Mouse (Mus musculus) thymus, adult 2 months (tissue): ENCODE data around the gene Tbc1d13. TPM values are rescaled to one million over a fixed set of nuclear protein-coding genes. Genes with fewer than 3 reads are reported as not detected.

ENCODE experiments used
- DNase-seq: peaks from one replicate; pipeline ENCODE4 v3.0.0; 2021
- H3K27ac ChIP-seq: fragments of 200-500 bp; 2 replicates; pipeline ENCODE4 v1.5.1; 2012; ENCODE audit warnings: low read length, control low read depth; ENCODE audit not compliant: control insufficient read depth, insufficient read depth
- H3K27me3 ChIP-seq: fragments of 200-500 bp; 2 replicates; pipeline ENCODE4 v1.6.1; 2012; ENCODE audit warnings: mild to moderate bottlenecking, low read length, moderate library complexity, mixed read lengths; ENCODE audit not compliant: control insufficient read depth, insufficient read depth
- H3K36me3 ChIP-seq: fragments of 200-500 bp; 2 replicates; pipeline ENCODE4 v1.6.1; 2012; ENCODE audit warnings: mild to moderate bottlenecking, low read length, moderate library complexity; ENCODE audit not compliant: control insufficient read depth, insufficient read depth
- H3K4me1 ChIP-seq: fragments of 200-500 bp; replicated peaks from 2 replicates; pipeline ENCODE4 v1.6.1; 2012; ENCODE audit warnings: low read length; ENCODE audit not compliant: control insufficient read depth, insufficient read depth
- H3K4me3 ChIP-seq: fragments of 200-500 bp; 2 replicates; pipeline ENCODE4 v1.5.1; 2012; ENCODE audit warnings: mild to moderate bottlenecking, low read length, control low read depth, moderate library complexity; ENCODE audit not compliant: control insufficient read depth, insufficient read depth
- CTCF ChIP-seq: fragments of 200-500 bp; IDR thresholded peaks from 2 replicates; pipeline ENCODE4 v1.5.1; 2012; ENCODE audit warnings: mild to moderate bottlenecking, control low read depth, low read length, moderate library complexity, borderline replicate concordance; ENCODE audit not compliant: control insufficient read depth, poor library complexity, insufficient read depth; ENCODE audit errors: extremely low read depth
- POLR2A ChIP-seq: fragments of 200-500 bp; IDR thresholded peaks from 2 replicates; pipeline ENCODE4 v1.6.1; 2012; ENCODE audit warnings: mild to moderate bottlenecking, low read length, control low read depth, moderate library complexity; ENCODE audit not compliant: control insufficient read depth, poor library complexity, insufficient read depth; ENCODE audit errors: extremely low read depth
- WGBS: fragments of 180-500 bp; shearing (Covaris S2); methylation state at CpG from one replicate; pipeline ENCODE4 v1.1.7; 2018; 5-methylcytosine and 5-hydroxymethylcytosine counted together
- polyA plus RNA-seq: library from polyadenylated mRNA; depleted of rRNA; stranded (reverse); fragments of >200 nt; gene quantifications from 2 replicates; pipeline ENCODE4 v1.2.3, GENCODE M21; 2012; rRNA removed

Tbc1d13 gene
- polyA plus RNA-seq, 1 experiment: 92.9 TPM

DNA sequence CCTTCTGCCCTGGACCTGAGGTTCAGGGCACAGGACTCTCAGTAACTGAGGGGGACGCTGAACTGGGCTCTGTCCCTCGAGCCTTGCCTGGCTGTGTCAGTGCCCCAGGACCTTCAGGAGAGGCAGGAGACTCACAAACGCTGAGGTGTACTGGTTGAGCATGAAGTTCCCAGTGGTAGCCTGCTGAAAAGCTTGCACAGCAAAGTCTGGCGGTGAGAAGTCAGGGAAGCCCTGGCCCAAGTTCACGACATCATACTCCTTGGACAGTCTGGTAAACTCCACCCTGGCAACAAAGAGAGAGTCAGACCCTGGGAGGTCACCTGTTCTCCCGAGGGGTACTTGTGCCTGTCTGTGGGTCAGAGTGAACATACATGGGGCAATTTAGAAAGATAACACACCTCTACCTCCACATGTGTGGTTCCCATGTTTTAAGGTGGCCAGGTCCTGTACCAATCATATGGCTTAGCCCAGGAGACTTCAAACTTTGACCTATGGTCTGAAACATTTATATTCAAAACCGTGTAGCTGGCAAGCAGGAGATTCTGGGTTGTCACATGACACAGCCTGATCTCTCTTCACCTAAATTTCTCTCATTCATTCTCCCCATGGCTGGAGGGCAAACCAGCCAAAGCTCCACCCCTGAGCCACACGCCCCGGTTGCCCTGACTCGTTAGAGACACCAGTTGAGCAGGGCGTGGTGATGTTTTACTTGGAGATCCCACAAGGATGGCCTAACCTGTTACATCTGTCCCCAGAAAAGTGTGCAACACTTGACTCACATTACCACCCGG is 58.4 kb downstream of the Tbc1d13 start:
- Histone ChIP-seq H3K4me1 (no peaks in the 10 kb centered on the region), H3K36me3 (no peaks in the 10 kb centered on the region), H3K4me3 (no peak overlapping the region), H3K27me3 (no peaks in the 10 kb centered on the region), H3K27ac (no peak overlapping the region)
- WGBS: 96% methylated on average over 12 of the region's 12 CpGs
- TF ChIP-seq POLR2A (no peak), CTCF (no peak)
- no peak for DNase-seq

DNA sequence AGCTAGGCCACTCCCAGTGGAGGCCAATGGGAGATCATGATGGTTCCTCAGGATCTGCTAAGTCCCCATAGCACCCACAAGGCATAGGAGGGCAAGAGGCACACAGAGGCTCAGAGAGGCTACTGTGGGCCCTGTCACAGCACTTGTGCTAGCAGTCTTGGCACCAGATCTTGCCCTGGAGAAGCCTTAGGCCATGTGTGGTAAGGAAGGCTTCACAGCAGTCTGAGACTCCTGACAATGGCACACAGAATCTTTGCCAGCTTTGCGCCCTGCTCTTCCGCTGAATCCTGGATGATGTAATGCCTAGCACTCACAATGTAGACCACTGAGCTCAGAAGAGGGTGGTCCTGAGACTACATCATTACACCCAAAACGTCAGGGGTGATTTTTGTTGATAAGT is 61.1 kb downstream of the Tbc1d13 start:
- no peak for DNase-seq
- H3K27ac ChIP-seq: no peak overlapping the region
- no peaks in the 10 kb centered on the region for H3K36me3 ChIP-seq
- TF ChIP-seq POLR2A (no peak), CTCF (no peak)
- H3K27me3 ChIP-seq: no peaks in the 10 kb centered on the region
- 93% methylated on average over 3 of the region's 3 CpGs for WGBS
- no peaks in the 10 kb centered on the region for H3K4me1 ChIP-seq
- no peak overlapping the region for H3K4me3 ChIP-seq

DNA sequence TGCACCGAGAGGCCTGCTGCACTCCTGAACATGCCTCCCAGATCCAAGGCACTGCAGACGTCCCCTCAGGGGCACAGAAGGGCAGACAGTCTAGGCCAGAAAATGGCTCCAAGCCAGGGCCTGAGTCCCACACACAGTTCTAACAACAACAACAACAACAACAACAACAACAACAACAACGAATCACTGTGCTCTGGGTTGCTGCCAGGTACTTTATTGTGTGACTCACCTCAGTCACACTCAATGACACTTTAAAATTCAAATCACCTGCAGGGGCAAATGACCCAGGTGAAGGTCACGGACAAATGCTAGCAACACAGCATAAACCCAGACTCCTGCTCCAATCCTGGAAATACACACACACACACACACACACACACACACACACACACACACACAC is 64.5 kb downstream of the Tbc1d13 start:
- Histone ChIP-seq H3K27ac (no peak overlapping the region), H3K27me3 (no peaks in the 10 kb centered on the region), H3K4me1 (no peaks in the 10 kb centered on the region), H3K4me3 (no peak overlapping the region), H3K36me3 (no peaks in the 10 kb centered on the region)
- no peak for DNase-seq
- WGBS: 95% methylated on average over 4 of the region's 4 CpGs
- TF ChIP-seq POLR2A (no peak), CTCF (no peak)

DNA sequence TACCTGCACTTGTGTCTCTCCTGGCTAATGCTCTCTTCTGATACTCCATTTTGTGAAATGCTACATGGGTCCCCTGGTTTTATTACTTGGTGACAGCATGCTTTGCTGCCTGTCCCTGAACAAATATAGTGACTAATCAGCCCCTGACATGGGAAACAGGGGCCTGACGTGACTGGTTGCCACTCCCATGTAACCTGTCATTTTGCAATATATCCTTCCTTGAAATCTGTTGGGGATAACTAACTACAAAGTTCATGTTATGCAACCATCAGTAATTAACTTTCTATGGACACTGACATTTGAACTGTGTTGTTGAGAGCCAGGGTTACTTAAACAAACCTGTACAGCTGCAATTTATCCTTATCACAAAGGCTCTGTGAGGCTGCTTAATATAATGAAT is 66.4 kb downstream of the Tbc1d13 start:
- H3K4me1 ChIP-seq: peaks cover 4% of the 10 kb centered on the region
- 92% methylated on average over 1 of the region's 1 CpGs for WGBS
- DNase-seq: no peak
- TF ChIP-seq CTCF (no peak), POLR2A (no peak)
- no peaks in the 10 kb centered on the region for H3K27me3 ChIP-seq
- no peak overlapping the region for H3K27ac ChIP-seq
- H3K4me3 ChIP-seq: no peak overlapping the region
- no peaks in the 10 kb centered on the region for H3K36me3 ChIP-seq

DNA sequence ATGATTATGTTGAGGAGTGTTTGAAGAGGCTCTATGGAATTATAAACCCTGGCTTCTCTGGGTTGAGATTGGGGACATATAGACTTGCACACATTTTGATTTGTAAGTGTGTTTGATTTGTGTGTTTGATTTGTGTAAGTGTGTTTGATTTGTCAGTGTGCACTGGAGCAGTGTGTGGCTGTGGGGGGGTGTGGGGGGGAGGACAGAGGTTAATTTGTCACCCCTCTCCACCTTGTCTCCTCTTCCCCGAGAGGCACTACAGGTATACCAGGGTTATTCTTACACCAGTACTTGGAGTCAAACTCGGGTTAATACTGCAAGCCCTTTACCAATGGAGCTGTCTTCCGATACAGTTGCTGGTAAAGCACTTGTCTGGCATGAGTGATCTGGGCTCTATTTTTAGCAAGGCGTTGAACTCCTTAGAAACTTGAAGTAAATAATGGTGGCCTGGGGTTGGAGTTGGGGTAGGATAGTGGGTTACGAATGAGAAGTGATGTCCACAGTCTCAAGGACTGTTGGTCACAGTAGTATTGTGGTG is 66.9 kb downstream of the Tbc1d13 start:
- Histone ChIP-seq H3K36me3 (no peaks in the 10 kb centered on the region), H3K27ac (no peak overlapping the region), H3K27me3 (no peaks in the 10 kb centered on the region), H3K4me1 (peaks cover 7% of the 10 kb centered on the region), H3K4me3 (no peak overlapping the region)
- WGBS: 92% methylated on average over 5 of the region's 5 CpGs
- DNase-seq: no peak
- no peak for TF ChIP-seq POLR2A
- TF ChIP-seq CTCF: no peak

Other genes starting within 250 kb of the Tbc1d13 start
- 60.7 and 70.7 TPM in 2 replicates for gene Odf2, start 244.5 kb upstream of the Tbc1d13 start, polyA plus RNA-seq
- 36.6 and 38.4 TPM in 2 replicates for gene Gle1, start 198.3 kb upstream of the Tbc1d13 start, polyA plus RNA-seq
- 161 and 168 TPM in 2 replicates for gene Sptan1, start 168.2 kb upstream of the Tbc1d13 start, polyA plus RNA-seq
- gene Wdr34, start 84.9 kb upstream of the Tbc1d13 start, polyA plus RNA-seq: 18.3 and 23.1 TPM in 2 replicates
- gene Set, start 76.4 kb upstream of the Tbc1d13 start, polyA plus RNA-seq: 71.7 and 103 TPM in 2 replicates
- 8.0 and 8.8 TPM in 2 replicates for gene Pkn3, start 56.1 kb upstream of the Tbc1d13 start, polyA plus RNA-seq
- 146 and 160 TPM in 2 replicates for gene Zdhhc12, start 40.1 kb upstream of the Tbc1d13 start, polyA plus RNA-seq
- gene Zer1, start 9.2 kb upstream of the Tbc1d13 start, polyA plus RNA-seq: 140 and 153 TPM in 2 replicates
- gene Endog, start 37.7 kb downstream of the Tbc1d13 start, polyA plus RNA-seq: 37.8 and 40.3 TPM in 2 replicates
- 41.9 and 44.9 TPM in 2 replicates for gene Spout1, start 44.7 kb downstream of the Tbc1d13 start, polyA plus RNA-seq
- 32.3 and 35.3 TPM in 2 replicates for gene Kyat1, start 72.1 kb downstream of the Tbc1d13 start, polyA plus RNA-seq
- 27.3 and 31.0 TPM in 2 replicates for gene Lrrc8a, start 104.0 kb downstream of the Tbc1d13 start, polyA plus RNA-seq
- 14.8 and 15.5 TPM in 2 replicates for gene Gm28035, start 106.8 kb downstream of the Tbc1d13 start, polyA plus RNA-seq
- gene Phyhd1, start 132.5 kb downstream of the Tbc1d13 start, polyA plus RNA-seq: 10.7 and 18.1 TPM in 2 replicates
- gene Gm28038, start 147.3 kb downstream of the Tbc1d13 start, polyA plus RNA-seq: not detected in 2 replicates
- gene Dolk, start 152.6 kb downstream of the Tbc1d13 start, polyA plus RNA-seq: 20.0 and 22.1 TPM in 2 replicates
- 77.4 and 107 TPM in 2 replicates for gene Nup188, start 152.7 kb downstream of the Tbc1d13 start, polyA plus RNA-seq
- 253 and 265 TPM in 2 replicates for gene Sh3glb2, start 225.6 kb downstream of the Tbc1d13 start, polyA plus RNA-seq
- 25.8 and 28.7 TPM in 2 replicates for gene Miga2, start 230.5 kb downstream of the Tbc1d13 start, polyA plus RNA-seq